Mouse (Mus musculus) kidney, adult 2 months (tissue): ENCODE measurements around the gene Ano4. TPM values are rescaled to one million over a fixed set of nuclear protein-coding genes. Genes with fewer than 3 reads are reported as not detected.
"Not testable (repeated sequence)": the region's sequence is repeated elsewhere in the genome, so short reads cannot be mapped to it uniquely, and the experiment has no call there.

ENCODE experiments used
- DNase-seq: peaks from one replicate; pipeline ENCODE4 v3.0.0; 2021
- H3K27ac ChIP-seq: fragments of 200-500 bp; 2 replicates; pipeline ENCODE4 v1.5.1; 2012; ENCODE audit warnings: low read depth, low read length, control low read depth, inconsistent platforms; ENCODE audit not compliant: insufficient read depth
- H3K27me3 ChIP-seq: fragments of 200-500 bp; replicated peaks from 2 replicates; pipeline ENCODE4 v1.6.1; 2012; ENCODE audit warnings: mild to moderate bottlenecking, moderate library complexity, low read length, inconsistent platforms; ENCODE audit not compliant: control insufficient read depth, insufficient read depth
- H3K36me3 ChIP-seq: fragments of 200-500 bp; 2 replicates; pipeline ENCODE4 v1.6.1; 2012; ENCODE audit warnings: mild to moderate bottlenecking, moderate library complexity, low read length, inconsistent platforms; ENCODE audit not compliant: control insufficient read depth, insufficient read depth
- H3K4me1 ChIP-seq: fragments of 200-500 bp; 2 replicates; pipeline ENCODE4 v1.6.1; 2011; ENCODE audit warnings: low read length; ENCODE audit not compliant: control insufficient read depth, insufficient read depth
- H3K4me3 ChIP-seq: fragments of 200-500 bp; 2 replicates; pipeline ENCODE4 v1.5.1; 2011; ENCODE audit warnings: mild to moderate bottlenecking, low read depth, low read length, control low read depth; ENCODE audit not compliant: insufficient read depth
- CTCF ChIP-seq: fragments of 200-500 bp; conservative IDR thresholded peaks from 2 replicates; pipeline ENCODE4 v1.5.1; 2011; ENCODE audit warnings: low read depth, mild to moderate bottlenecking, control low read depth, low read length, moderate library complexity, mixed read lengths; ENCODE audit not compliant: insufficient read depth, insufficient read length
- POLR2A ChIP-seq: fragments of 200-500 bp; IDR thresholded peaks from one replicate; pipeline ENCODE4 v1.6.1; 2011; ENCODE audit warnings: low read depth, low read length, control low read depth
- WGBS: fragments of 180-500 bp; shearing (Covaris S2); methylation state at CpG from one replicate; pipeline ENCODE4 v1.1.7; 2018; 5-methylcytosine and 5-hydroxymethylcytosine counted together
- polyA plus RNA-seq: library from polyadenylated mRNA; depleted of rRNA; stranded (reverse); fragments of >200 nt; gene quantifications from 2 replicates; pipeline ENCODE4 v1.2.3, GENCODE M21; 2012

Ano4 gene
- polyA plus RNA-seq, 1 experiment, result 0.69 TPM

DNA sequence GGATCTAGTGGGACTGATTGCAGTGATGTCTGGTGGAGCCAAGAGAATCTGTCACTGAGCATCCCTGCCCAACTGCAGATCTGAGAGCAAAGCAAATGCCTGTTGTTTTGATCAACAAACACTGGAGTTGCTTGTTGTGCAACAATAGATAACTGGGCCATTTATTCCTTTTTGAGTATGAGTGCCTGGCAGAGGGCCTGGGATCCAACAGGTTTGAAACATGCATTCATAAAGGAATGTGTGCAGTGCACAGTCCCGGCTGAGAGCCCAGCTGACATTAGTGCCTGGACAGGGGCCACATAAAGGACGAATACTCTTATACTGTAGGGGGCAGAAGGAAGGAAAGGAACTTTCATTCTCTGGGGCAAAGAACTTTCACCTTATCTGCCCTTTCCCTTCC is 241.0 kb downstream of the Ano4 start:
- no peak for DNase-seq
- TF ChIP-seq CTCF (no peak), POLR2A (no peak)
- Histone ChIP-seq H3K4me1 (no peaks in the 10 kb centered on the region), H3K36me3 (no peaks in the 10 kb centered on the region), H3K4me3 (no peak overlapping the region), H3K27ac (no peak overlapping the region), H3K27me3 (no peaks in the 10 kb centered on the region)
- WGBS, result 44% methylated on average over 2 of the region's 2 CpGs

GRCm38 (mm10) chr10:89102025-89102424 is 242.5 kb downstream of the Ano4 start:
- Histone ChIP-seq H3K4me1 (no peaks in the 10 kb centered on the region), H3K27me3 (no peaks in the 10 kb centered on the region), H3K36me3 (no peaks in the 10 kb centered on the region), H3K27ac (no peak overlapping the region), H3K4me3 (no peak overlapping the region)
- TF ChIP-seq CTCF, result no peak
- TF ChIP-seq POLR2A, result no peak
- 29% methylated on average over 7 of the region's 7 CpGs for WGBS
- no peak for DNase-seq

DNA sequence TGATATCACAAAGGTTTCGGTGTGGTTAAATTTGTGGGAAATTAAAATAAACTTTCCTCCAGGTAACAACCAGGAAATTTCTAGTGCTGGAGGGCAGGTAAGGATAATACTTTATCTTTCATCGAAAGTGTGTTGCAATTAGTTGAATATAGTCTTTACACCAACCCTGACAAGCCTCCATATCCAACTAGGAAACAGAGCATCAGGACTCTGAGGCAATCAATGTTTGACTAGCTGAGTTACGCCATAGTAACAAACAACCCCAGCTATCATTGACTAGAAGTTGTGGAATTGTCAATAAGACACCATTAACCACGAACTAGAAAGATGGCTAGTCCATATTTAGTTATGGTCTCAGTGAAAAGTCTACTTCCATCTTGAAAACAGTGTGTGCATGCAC is 246.4 kb downstream of the Ano4 start:
- no peaks in the 10 kb centered on the region for H3K36me3 ChIP-seq
- no peak overlapping the region for H3K4me3 ChIP-seq
- no peak overlapping the region for H3K27ac ChIP-seq
- WGBS, result 72% methylated on average over 4 of the region's 4 CpGs
- no peak for DNase-seq
- TF ChIP-seq POLR2A (no peak), CTCF (no peak)
- no peaks in the 10 kb centered on the region for H3K4me1 ChIP-seq
- no peaks in the 10 kb centered on the region for H3K27me3 ChIP-seq

DNA sequence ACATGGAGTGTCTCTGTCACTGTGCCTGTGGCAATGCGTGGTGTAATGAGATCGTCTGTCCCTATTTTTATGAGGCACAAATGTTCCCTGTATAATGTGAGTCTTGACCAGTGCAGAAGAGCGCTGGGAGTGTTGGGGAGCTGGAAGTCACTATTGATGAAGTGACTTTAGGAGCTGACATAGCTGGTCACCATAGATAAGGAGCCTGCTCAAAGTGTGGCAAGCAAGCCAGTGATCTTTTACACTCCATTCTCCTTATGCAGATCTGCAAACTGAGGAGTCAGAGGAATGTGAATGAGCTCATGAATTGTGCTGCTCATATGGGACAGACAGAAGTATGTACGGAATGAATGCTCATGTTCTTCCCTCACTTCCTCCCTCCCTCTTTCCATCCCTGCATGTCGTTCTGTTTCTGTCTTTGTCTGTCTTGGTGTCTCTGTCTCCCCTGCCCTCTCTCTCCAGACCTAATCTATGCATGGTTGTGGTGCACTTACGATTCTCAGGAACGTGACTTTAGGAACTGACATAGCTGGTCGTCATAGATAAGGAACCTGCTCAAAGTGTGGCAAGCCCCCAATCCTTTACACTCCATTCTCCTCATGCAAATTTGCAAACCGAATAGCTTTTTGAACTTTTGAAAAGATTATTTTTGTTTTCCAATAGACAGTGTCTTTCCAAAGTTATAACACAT is 252.1 kb downstream of the Ano4 start:
- H3K27me3 ChIP-seq, result no peaks in the 10 kb centered on the region; the same call in 1 of the 2 replicates
- no peak for DNase-seq
- 76% methylated on average over 9 of the region's 9 CpGs for WGBS
- no peak overlapping the region for H3K4me3 ChIP-seq
- TF ChIP-seq POLR2A (no peak), CTCF (no peak)
- H3K27ac ChIP-seq, result no peak overlapping the region
- H3K4me1 ChIP-seq, result no peaks in the 10 kb centered on the region
- H3K36me3 ChIP-seq, result no peaks in the 10 kb centered on the region

DNA sequence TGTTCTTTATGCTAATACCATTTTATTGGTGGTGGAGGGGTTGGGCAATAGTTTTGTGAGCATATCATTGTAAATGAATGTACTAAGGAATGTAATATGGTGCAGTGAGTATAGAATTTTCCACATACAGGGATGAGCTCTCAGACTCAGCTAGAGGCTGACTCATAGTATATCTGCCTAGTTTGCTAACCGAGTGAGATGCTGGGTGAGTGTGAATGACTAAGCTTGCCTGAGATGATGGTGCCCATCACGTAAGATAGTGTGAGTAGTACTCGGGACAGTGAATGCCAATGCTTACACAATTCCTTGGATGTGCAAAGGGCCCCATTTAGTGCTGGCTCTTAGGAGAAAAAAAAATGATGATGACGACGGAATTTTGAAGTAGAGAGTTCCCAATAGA is 267.1 kb downstream of the Ano4 start:
- no peaks in the 10 kb centered on the region for H3K27me3 ChIP-seq
- no peak for DNase-seq
- no peaks in the 10 kb centered on the region for H3K36me3 ChIP-seq
- H3K27ac ChIP-seq, result no peak overlapping the region
- H3K4me3 ChIP-seq, result no peak overlapping the region
- 89% methylated on average over 5 of the region's 5 CpGs for WGBS
- H3K4me1 ChIP-seq, result no peaks in the 10 kb centered on the region
- TF ChIP-seq POLR2A (no peak), CTCF (no peak)

- Histone ChIP-seq H3K27me3 (no peaks in the 10 kb centered on the region), H3K27ac (no peak overlapping the region), H3K4me1 (no peaks in the 10 kb centered on the region), H3K36me3 (no peaks in the 10 kb centered on the region), H3K4me3 (no peak overlapping the region)
- no peak for DNase-seq
- TF ChIP-seq CTCF (no peak), POLR2A (no peak)
- 66% methylated on average over 3 of the region's 3 CpGs for WGBS
Observed at GRCm38 (mm10) chr10:89055891-89056290, 288.7 kb downstream of the Ano4 start.

- not testable (repeated sequence) for H3K27ac ChIP-seq, H3K36me3 ChIP-seq, DNase-seq, H3K27me3 ChIP-seq, H3K4me3 ChIP-seq, H3K4me1 ChIP-seq
- WGBS, result 93% methylated on average over 12 of the region's 12 CpGs
Observed at GRCm38 (mm10) chr10:89044921-89045320, 299.6 kb downstream of the Ano4 start.

GRCm38 (mm10) chr10:89044166-89044565 is 300.4 kb downstream of the Ano4 start:
- Histone ChIP-seq H3K4me1 (no peaks in the 10 kb centered on the region), H3K4me3 (no peak overlapping the region), H3K27me3 (no peaks in the 10 kb centered on the region; the same call in 1 of the 2 replicates), H3K27ac (no peak overlapping the region), H3K36me3 (no peaks in the 10 kb centered on the region)
- no peak for DNase-seq
- 91% methylated on average over 1 of the region's 1 CpGs for WGBS
- TF ChIP-seq CTCF (no peak), POLR2A (no peak)
